Mouse (Mus musculus) fat pad, adult 2 months (tissue): Measurements from ENCODE around the gene Hnrnpul2.
"Not testable (repeated sequence)": the region's sequence is repeated elsewhere in the genome, so short reads cannot be mapped to it uniquely, and the experiment has no call there.

Experiments used
- DNase-seq: peaks from one replicate; pipeline ENCODE4 v3.0.0-alpha.2; 2011; ENCODE audit warnings: low read depth, low spot score; ENCODE audit errors: extremely low read depth

Hnrnpul2 gene

GRCm38 (mm10) chr19:8818301-8818798 is 1.5 kb upstream of the Hnrnpul2 start:
- no peak for DNase-seq

GRCm38 (mm10) chr19:8818801-8819595 is 812 bp upstream of the Hnrnpul2 start, which contains the start of gene Ttc9c:
TSS of gene Ttc9c (minus strand) at chr19:8819333.
- peak; percentile 97 for DNase-seq

DNA sequence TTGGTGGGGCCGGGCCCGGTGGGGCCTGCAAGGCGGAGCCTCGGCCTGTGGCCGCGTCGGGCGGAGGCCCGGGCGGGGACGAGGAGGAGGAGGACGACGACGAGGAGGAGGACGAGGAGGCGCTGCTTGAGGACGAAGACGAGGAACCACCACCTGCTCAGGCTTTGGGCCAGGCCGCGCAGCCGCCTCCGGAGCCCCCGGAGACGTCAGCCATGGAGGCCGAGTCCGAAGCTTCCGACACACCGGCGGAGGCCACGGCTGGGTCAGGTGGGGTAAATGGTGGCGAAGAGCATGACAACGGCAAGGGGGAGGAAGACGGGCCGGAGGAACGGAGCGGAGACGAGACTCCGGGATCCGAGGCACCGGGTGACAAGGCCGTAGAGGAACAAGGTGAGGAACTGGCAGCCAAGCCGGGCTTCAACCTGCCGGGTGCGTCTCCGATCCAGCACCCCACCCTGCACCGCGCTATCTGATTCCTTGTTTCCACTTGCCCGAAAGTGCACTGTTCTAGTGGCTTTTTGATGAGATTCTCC is 680 bp downstream of the Hnrnpul2 start:
- DNase-seq: no peak

DNA sequence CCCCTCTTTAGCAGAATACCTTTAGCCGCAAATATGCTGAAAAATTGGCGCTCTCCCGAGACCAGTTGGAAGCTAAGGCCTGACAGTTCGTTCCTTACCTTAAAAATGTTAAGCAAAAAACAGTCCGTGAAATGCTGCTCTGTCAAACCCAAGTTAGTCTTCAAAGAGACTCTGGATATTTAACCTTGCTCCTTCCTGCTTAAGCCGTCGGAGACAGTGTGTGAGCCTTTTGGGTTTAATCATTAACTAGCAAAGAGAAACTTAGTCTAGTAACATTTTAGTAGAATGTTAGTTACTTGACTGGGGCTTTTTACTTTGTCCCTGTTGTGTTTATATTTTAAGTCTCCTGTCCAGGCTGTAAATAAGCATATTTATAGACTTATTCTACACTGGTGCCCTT is 1.3 kb downstream of the Hnrnpul2 start:
- no peak for DNase-seq

- no peak for DNase-seq
Observed at GRCm38 (mm10) chr19:8822696-8823095, 2.9 kb downstream of the Hnrnpul2 start.

GRCm38 (mm10) chr19:8829660-8830059 is 9.8 kb downstream of the Hnrnpul2 start, which contains the start of gene AC129217.1:
TSS of gene AC129217.1 (plus strand) at chr19:8829773.
- DNase-seq: no peak

DNA sequence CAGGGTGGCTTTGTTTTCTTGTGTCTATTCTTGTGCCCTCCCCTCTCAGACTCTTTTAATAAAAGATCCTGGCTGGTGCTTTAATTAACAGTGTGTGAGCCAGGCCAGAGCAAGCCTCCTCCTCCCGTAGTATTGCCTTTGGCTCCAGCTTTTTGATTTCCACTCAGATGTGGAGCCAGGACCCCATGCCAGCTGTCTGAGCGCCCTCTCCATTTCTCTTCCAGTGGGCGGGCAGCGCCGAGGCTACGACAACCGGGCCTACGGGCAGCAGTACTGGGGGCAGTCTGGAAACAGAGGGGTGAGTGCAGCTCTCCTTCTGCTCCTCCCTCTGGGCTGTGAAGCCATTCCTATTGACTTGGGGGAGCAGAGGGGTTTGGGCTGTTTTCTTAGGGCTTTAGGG is 10.9 kb downstream of the Hnrnpul2 start:
- no peak for DNase-seq

DNA sequence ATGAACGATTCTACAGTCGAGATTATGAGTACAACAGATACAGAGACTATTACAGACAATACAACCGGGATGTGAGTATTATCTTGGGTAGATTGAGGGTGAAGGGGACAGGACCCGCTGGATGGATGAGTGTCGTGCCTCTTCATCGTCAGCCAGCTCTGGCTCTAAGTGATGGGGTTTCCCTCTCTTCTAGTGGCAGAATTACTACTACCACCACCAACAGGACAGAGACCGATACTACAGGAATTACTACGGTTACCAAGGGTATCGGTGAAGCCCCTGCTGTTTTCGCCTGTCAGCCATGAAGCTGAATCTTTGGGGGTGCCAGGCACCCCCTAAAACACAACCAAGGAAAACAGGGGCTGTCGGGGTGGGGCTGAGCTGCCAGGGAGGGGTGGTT is 11.5 kb downstream of the Hnrnpul2 start:
- no peak for DNase-seq

- no peak for DNase-seq
Observed at GRCm38 (mm10) chr19:8832971-8833370, 13.2 kb downstream of the Hnrnpul2 start.

GRCm38 (mm10) chr19:8836327-8836726 is 16.5 kb downstream of the Hnrnpul2 start:
- not testable (repeated sequence) for DNase-seq

DNA sequence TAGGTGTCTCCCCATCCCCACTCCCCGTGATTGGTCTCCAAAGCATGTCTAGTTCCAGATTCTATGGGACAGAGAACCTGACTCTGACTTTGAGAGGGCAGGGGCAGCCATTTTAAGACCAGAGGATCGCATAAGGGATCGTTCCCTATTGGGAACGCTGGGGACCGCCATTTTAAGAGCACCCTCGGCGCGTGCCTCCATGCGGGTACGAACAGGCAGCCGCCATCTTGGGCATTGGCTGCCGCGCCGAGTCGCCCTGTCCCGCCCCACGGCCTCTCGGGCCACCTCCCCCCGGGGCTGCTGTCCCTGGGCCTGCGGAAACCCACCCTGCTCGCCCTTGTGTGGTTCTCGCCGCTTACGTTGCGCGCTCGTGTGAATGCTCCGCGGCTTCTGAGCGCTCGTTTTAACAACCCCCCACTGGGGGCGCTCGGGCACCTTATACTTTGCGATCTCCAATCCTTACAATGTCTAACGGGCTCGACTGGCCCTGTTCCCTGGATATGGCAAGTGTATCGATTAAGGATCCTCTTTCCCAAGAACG is 17.5 kb downstream of the Hnrnpul2 start, which contains the start of gene Bscl2:
Gene Bscl2, plus strand, starts transcription at position 217 of the 541 bp plus-strand sequence.
- DNase-seq: no peak

DNA sequence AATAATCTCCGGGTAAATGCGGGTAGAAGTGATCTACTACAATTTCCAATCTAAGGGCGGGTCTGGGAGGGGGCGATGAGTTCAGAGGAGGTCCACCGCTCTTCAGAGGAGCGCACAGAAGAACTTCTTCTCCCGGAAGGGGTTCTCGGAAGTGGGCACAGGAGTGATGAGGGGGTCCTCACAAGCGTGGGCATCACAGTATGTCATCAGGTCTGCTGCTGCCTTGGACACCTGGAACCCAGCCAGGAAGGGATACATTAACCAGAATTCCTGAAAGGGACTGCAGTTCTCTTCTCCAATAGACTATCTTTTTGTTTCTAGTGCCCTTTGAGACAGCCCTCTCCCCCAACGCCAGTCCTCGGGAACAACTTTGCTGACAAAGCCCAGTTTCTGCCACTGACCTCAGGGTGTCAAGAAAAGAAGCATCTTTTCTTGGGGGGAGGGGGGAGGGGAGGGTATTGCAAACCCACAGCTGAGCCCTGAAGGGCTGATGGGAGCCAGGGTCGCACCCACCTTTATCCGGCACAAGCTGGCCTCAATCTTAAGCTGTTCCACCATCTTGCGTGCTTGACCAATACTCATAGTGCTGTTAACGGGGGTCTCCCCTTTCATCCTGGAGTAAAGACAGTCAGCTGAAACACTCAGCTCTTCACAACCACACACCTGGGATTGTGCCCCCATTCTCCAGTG is 18.4 kb downstream of the Hnrnpul2 start:
- no peak for DNase-seq

GRCm38 (mm10) chr19:8839103-8839907 is 19.5 kb downstream of the Hnrnpul2 start, which contains the start of gene Gng3:
TSS of gene Gng3 (minus strand) at chr19:8839194.
- no peak for DNase-seq

GRCm38 (mm10) chr19:8839908-8840791 is 20.3 kb downstream of the Hnrnpul2 start:
- no peak for DNase-seq

DNA sequence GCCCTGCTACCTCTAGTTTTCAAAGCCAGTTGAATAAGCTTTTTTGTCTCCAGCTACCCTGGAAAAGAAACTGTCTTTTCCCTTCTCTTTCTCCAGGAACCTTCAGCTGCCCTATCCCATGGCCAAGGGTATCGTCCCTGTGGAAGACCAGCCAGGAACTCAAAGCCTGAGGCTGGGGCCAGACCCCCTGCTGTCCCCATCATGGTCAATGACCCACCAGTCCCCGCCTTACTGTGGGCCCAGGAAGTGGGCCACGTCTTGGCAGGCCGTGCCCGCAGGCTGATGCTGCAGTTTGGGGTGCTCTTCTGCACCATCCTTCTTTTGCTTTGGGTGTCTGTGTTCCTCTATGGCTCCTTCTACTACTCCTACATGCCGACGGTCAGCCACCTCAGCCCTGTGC is 21.2 kb downstream of the Hnrnpul2 start:
- DNase-seq: no peak

DNA sequence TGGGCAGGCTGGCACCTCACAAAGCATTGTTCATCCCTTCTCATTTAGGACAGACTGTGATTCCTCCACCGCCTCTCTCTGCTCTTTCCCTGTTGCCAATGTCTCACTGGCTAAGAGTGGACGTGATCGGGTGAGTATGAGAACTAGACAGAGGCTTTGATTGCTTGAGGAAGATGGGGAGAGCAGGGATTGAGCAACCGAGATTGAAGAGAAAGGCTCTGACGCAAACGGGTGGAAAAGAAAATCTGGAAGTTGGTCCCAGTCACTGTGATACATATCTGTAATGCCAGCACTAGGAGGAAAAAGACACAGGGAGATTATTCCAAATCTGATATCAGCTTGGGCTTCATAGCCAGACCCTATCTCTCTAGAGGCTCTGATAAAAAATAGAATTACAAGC is 23.2 kb downstream of the Hnrnpul2 start:
- DNase-seq: no peak

- peak; percentile 98 for DNase-seq
Observed at GRCm38 (mm10) chr19:8844371-8845129, 24.7 kb downstream of the Hnrnpul2 start.

DNA sequence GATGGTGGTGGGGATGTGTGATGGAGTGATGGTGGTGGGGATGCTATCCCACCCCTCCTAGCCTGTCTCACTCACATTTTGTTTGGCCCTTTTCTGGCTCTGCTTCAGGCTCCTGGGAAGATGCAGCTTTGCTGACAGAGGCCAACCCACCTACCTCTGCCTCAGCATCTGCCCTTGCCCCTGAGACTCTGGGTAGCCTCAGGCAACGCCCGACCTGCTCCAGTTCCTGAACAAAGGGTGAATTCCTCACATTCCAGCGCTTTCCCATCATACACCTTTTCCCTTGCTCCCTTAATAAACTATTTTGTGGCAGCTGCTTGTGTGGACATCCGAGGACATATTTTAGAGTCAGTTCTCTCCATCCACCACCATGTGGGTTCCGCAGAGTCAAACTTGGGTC is 28.5 kb downstream of the Hnrnpul2 start:
- DNase-seq: no peak

DNA sequence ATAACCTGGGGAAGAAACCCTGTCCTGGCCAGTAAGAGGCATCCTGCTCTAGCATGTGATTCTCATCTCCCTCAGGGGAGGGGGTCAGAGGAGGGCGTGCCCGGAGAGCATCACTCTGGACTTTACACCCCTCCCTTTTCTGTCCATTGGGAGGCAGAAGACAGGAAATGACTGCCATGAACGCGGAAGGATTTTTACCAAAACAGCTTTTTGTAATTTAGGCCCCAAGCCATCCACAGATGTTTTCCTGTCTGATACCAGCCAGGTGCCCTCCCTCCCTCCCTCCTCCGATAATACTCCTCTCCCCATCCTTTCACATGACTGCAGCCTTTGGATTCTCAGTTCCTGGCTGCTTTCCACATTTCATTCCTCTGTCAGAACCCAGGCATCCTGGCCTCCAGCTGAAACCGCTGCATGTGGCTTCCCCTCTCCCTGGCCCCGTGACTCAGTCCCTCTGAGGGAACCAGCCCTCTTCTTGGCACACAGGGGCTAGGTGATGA is 30.6 kb downstream of the Hnrnpul2 start, which contains the start of gene Lrrn4cl:
Gene Lrrn4cl, plus strand, starts transcription at position 367 of the 500 bp plus-strand sequence.
- no peak for DNase-seq
